Mouse (Mus musculus): ENCODE data around the gene Ptf1a.

- TF ChIP-seq MAX (IDR thresholded peaks at IDR 0.05; ENCODE audit: low read depth) (no peak), USF1 (IDR thresholded peaks at IDR 0.05; ENCODE audit: low read depth) (no peak), MYOD1 (IDR thresholded peaks at IDR 0.05; ENCODE audit: control insufficient read depth in 1 of 3, insufficient read length in 2 of 3, low read depth in 2 of 3) (no peak), POLR2A (IDR thresholded peaks at IDR 0.05; ENCODE audit: insufficient read length, low read depth) (no peak), CEBPB (IDR thresholded peaks at IDR 0.05; ENCODE audit: insufficient read depth, poor library complexity, severe bottlenecking) (no peak), POLR2AphosphoS2 (IDR thresholded peaks at IDR 0.05; ENCODE audit: insufficient read length, low read depth) (no peak), TCF12 (IDR thresholded peaks at IDR 0.05; ENCODE audit: insufficient read depth, poor library complexity, severe bottlenecking) (no peak), E2F4 (IDR thresholded peaks at IDR 0.05; ENCODE audit: insufficient read depth) (no peak), MYOG (IDR thresholded peaks at IDR 0.05; ENCODE audit: control insufficient read depth in 1 of 3, insufficient read depth in 1 of 3, insufficient read length in 2 of 3, low read depth in 2 of 3) (no peak)
Measured at GRCm38 (mm10) chr2:19444931-19445831, at the start of gene Ptf1a.
